Mouse (Mus musculus): ENCODE data around the gene Slc17a5. TPM values are rescaled to one million over a fixed set of nuclear protein-coding genes. Genes with fewer than 3 reads are reported as not detected.

Gene Slc17a5
- polyA plus RNA-seq, 1 experiment from 2014 or later: 91.1 TPM

- Histone ChIP-seq H3K36me3 (ENCODE audit: control insufficient read depth, insufficient read depth, low read length) (peaks cover 8% of the 10 kb centered on the region), H3K4me3 (ENCODE audit: low read length) (no peak overlapping the region), H3K9ac (ENCODE audit: low read depth, low read length) (no peak overlapping the region), H3K27me3 (replicated peaks; ENCODE audit: control insufficient read depth, insufficient read depth, low read length) (no peaks in the 10 kb centered on the region), H3K9me3 (ENCODE audit: control insufficient read depth, low read length) (no peaks in the 10 kb centered on the region), H3K27ac (ENCODE audit: low read length) (no peak overlapping the region), H3K4me2 (ENCODE audit: low read depth, low read length) (no peak overlapping the region), H3K4me1 (ENCODE audit: control insufficient read depth, insufficient read depth, low read length) (0 out of 2 replicates have a peak, but pooled peaks cover 9% of the 10 kb centered on the region)
- peak; percentile 60; the same call in 1 of the 2 replicates for ATAC-seq
- 60% methylated on average over 7 of the region's 7 CpGs for WGBS
Measured at GRCm38 (mm10) chr9:78578824-78579223, 9.0 kb downstream of the Slc17a5 start.

GRCm38 (mm10) chr9:78576466-78576865, 11.4 kb downstream of the Slc17a5 start:
- Histone ChIP-seq H3K27ac (ENCODE audit: low read length) (no peak overlapping the region), H3K36me3 (ENCODE audit: control insufficient read depth, insufficient read depth, low read length) (peaks cover 8% of the 10 kb centered on the region), H3K9me3 (ENCODE audit: control insufficient read depth, low read length) (no peaks in the 10 kb centered on the region), H3K27me3 (replicated peaks; ENCODE audit: control insufficient read depth, insufficient read depth, low read length) (no peaks in the 10 kb centered on the region), H3K4me1 (ENCODE audit: control insufficient read depth, insufficient read depth, low read length) (0 out of 2 replicates have a peak, but pooled peaks cover 9% of the 10 kb centered on the region), H3K4me3 (ENCODE audit: low read length) (no peak overlapping the region), H3K4me2 (ENCODE audit: low read depth, low read length) (no peak overlapping the region), H3K9ac (ENCODE audit: low read depth, low read length) (no peak overlapping the region)
- WGBS: 91% methylated on average over 5 of the region's 5 CpGs
- no peak for ATAC-seq

- WGBS: 93% methylated on average over 9 of the region's 9 CpGs
- no peak overlapping the region for H3K27ac ChIP-seq (ENCODE audit: low read length)
- H3K9ac ChIP-seq (ENCODE audit: low read depth, low read length): no peak overlapping the region
- no peak overlapping the region for H3K4me2 ChIP-seq (ENCODE audit: low read depth, low read length)
- H3K27me3 ChIP-seq (replicated peaks; ENCODE audit: control insufficient read depth, insufficient read depth, low read length): no peaks in the 10 kb centered on the region
- H3K9me3 ChIP-seq (ENCODE audit: control insufficient read depth, low read length): no peaks in the 10 kb centered on the region
- H3K36me3 ChIP-seq (ENCODE audit: control insufficient read depth, insufficient read depth, low read length): peaks cover 9% of the 10 kb centered on the region; the same call in 1 of the 2 replicates
- H3K4me3 ChIP-seq (ENCODE audit: low read length): no peak overlapping the region
- ATAC-seq: no peak
- no peaks in the 10 kb centered on the region for H3K4me1 ChIP-seq (ENCODE audit: control insufficient read depth, insufficient read depth, low read length)
Measured at GRCm38 (mm10) chr9:78569934-78570333, 17.9 kb downstream of the Slc17a5 start.

- H3K9ac ChIP-seq (ENCODE audit: low read depth, low read length): no peak overlapping the region
- 87% methylated on average over 4 of the region's 4 CpGs for WGBS
- no peaks in the 10 kb centered on the region for H3K4me1 ChIP-seq (ENCODE audit: control insufficient read depth, insufficient read depth, low read length)
Measured at GRCm38 (mm10) chr9:78559479-78559878, 28.4 kb downstream of the Slc17a5 start.

GRCm38 (mm10) chr9:78558586-78559214, 29.1 kb downstream of the Slc17a5 start:
- Histone ChIP-seq H3K27ac (ENCODE audit: low read length) (peak overlapping the region; percentile 38; the same call in 1 of the 2 replicates), H3K9me3 (ENCODE audit: control insufficient read depth, low read length) (no peaks in the 10 kb centered on the region), H3K27me3 (replicated peaks; ENCODE audit: control insufficient read depth, insufficient read depth, low read length) (no peaks in the 10 kb centered on the region), H3K36me3 (ENCODE audit: control insufficient read depth, insufficient read depth, low read length) (no peaks in the 10 kb centered on the region; the same call in 1 of the 2 replicates), H3K4me3 (ENCODE audit: low read length) (no peak overlapping the region), H3K9ac (ENCODE audit: low read depth, low read length) (no peak overlapping the region), H3K4me1 (ENCODE audit: control insufficient read depth, insufficient read depth, low read length) (no peaks in the 10 kb centered on the region), H3K4me2 (ENCODE audit: low read depth, low read length) (no peak overlapping the region)
- WGBS: 74% methylated on average over 8 of the region's 8 CpGs
- ATAC-seq: peak; percentile 86

More at GRCm38 (mm10) chr9:78559479-78559878, 28.4 kb downstream of the Slc17a5 start:
- H3K9me3 ChIP-seq (ENCODE audit: control insufficient read depth, low read length): no peaks in the 10 kb centered on the region
- no peaks in the 10 kb centered on the region for H3K27me3 ChIP-seq (replicated peaks; ENCODE audit: control insufficient read depth, insufficient read depth, low read length)
- no peak; the same call in 1 of the 2 replicates for ATAC-seq
- no peak overlapping the region for H3K4me3 ChIP-seq (ENCODE audit: low read length)
- H3K36me3 ChIP-seq (ENCODE audit: control insufficient read depth, insufficient read depth, low read length): no peaks in the 10 kb centered on the region; the same call in 1 of the 2 replicates
- no peak overlapping the region for H3K4me2 ChIP-seq (ENCODE audit: low read depth, low read length)
- H3K27ac ChIP-seq (ENCODE audit: low read length): no peak overlapping the region

- 93% methylated on average over 1 of the region's 1 CpGs for WGBS
- Histone ChIP-seq H3K36me3 (ENCODE audit: control insufficient read depth, insufficient read depth, low read length) (peaks cover 5% of the 10 kb centered on the region; the same call in 1 of the 2 replicates), H3K27me3 (replicated peaks; ENCODE audit: control insufficient read depth, insufficient read depth, low read length) (no peaks in the 10 kb centered on the region), H3K4me2 (ENCODE audit: low read depth, low read length) (no peak overlapping the region), H3K4me3 (ENCODE audit: low read length) (no peak overlapping the region), H3K9me3 (ENCODE audit: control insufficient read depth, low read length) (no peaks in the 10 kb centered on the region), H3K9ac (ENCODE audit: low read depth, low read length) (no peak overlapping the region), H3K4me1 (ENCODE audit: control insufficient read depth, insufficient read depth, low read length) (no peaks in the 10 kb centered on the region), H3K27ac (ENCODE audit: low read length) (no peak overlapping the region)
- ATAC-seq: no peak
Measured at GRCm38 (mm10) chr9:78557041-78557440, 30.8 kb downstream of the Slc17a5 start.

- Histone ChIP-seq H3K27me3 (replicated peaks; ENCODE audit: control insufficient read depth, insufficient read depth, low read length) (no peaks in the 10 kb centered on the region), H3K4me2 (ENCODE audit: low read depth, low read length) (no peak overlapping the region), H3K36me3 (ENCODE audit: control insufficient read depth, insufficient read depth, low read length) (peaks cover 5% of the 10 kb centered on the region; the same call in 1 of the 2 replicates), H3K9me3 (ENCODE audit: control insufficient read depth, low read length) (no peaks in the 10 kb centered on the region), H3K27ac (ENCODE audit: low read length) (no peak overlapping the region), H3K4me1 (ENCODE audit: control insufficient read depth, insufficient read depth, low read length) (no peaks in the 10 kb centered on the region), H3K4me3 (ENCODE audit: low read length) (no peak overlapping the region), H3K9ac (ENCODE audit: low read depth, low read length) (no peak overlapping the region)
- WGBS: 42% methylated on average over 12 of the region's 12 CpGs
- peak; percentile 31; the same call in 1 of the 2 replicates for ATAC-seq
Measured at GRCm38 (mm10) chr9:78552984-78553383, 34.9 kb downstream of the Slc17a5 start.

- H3K27me3 ChIP-seq (replicated peaks; ENCODE audit: control insufficient read depth, insufficient read depth, low read length): no peaks in the 10 kb centered on the region
- no peaks in the 10 kb centered on the region for H3K9me3 ChIP-seq (ENCODE audit: control insufficient read depth, low read length)
- no peak for ATAC-seq
- no peak overlapping the region for H3K9ac ChIP-seq (ENCODE audit: low read depth, low read length)
- WGBS: 36% methylated on average over 4 of the region's 4 CpGs
- no peak overlapping the region for H3K4me2 ChIP-seq (ENCODE audit: low read depth, low read length)
- H3K4me1 ChIP-seq (ENCODE audit: control insufficient read depth, insufficient read depth, low read length): no peaks in the 10 kb centered on the region
- no peak overlapping the region for H3K4me3 ChIP-seq (ENCODE audit: low read length)
- H3K36me3 ChIP-seq (ENCODE audit: control insufficient read depth, insufficient read depth, low read length): peaks cover 5% of the 10 kb centered on the region; the same call in 1 of the 2 replicates
- H3K27ac ChIP-seq (ENCODE audit: low read length): no peak overlapping the region
Measured at GRCm38 (mm10) chr9:78551761-78552160, 36.1 kb downstream of the Slc17a5 start.

GRCm38 (mm10) chr9:78547742-78548141, 40.1 kb downstream of the Slc17a5 start:
- no peaks in the 10 kb centered on the region for H3K4me1 ChIP-seq (ENCODE audit: control insufficient read depth, insufficient read depth, low read length)
- H3K4me2 ChIP-seq (ENCODE audit: low read depth, low read length): no peak overlapping the region
- 86% methylated on average over 12 of the region's 12 CpGs for WGBS
- no peaks in the 10 kb centered on the region for H3K27me3 ChIP-seq (replicated peaks; ENCODE audit: control insufficient read depth, insufficient read depth, low read length)
- no peaks in the 10 kb centered on the region for H3K9me3 ChIP-seq (ENCODE audit: control insufficient read depth, low read length)
- H3K36me3 ChIP-seq (ENCODE audit: control insufficient read depth, insufficient read depth, low read length): peaks cover 5% of the 10 kb centered on the region; the same call in 1 of the 2 replicates
- no peak overlapping the region for H3K9ac ChIP-seq (ENCODE audit: low read depth, low read length)
- no peak for ATAC-seq
- no peak overlapping the region for H3K4me3 ChIP-seq (ENCODE audit: low read length)
- no peak overlapping the region for H3K27ac ChIP-seq (ENCODE audit: low read length)
